Mouse (Mus musculus) adrenal gland, postnatal 4 days (tissue): ENCODE measurements around the gene Sgta. TPM values are rescaled to one million over a fixed set of nuclear protein-coding genes. Genes with fewer than 3 reads are reported as not detected.
"Not testable (repeated sequence)": the region's sequence is repeated elsewhere in the genome, so short reads cannot be mapped to it uniquely, and the experiment has no call there.

Experiments used
- DNase-seq, 2 experiments: peaks; one replicate each; pipeline ENCODE4 v3.0.0; 2021 to 2022; ENCODE audit warnings: low spot score in 2 of 2, mixed read lengths in 2 of 2
- total RNA-seq, 2 experiments: library from RNA; stranded (reverse); gene quantifications; 2 replicates each; pipeline ENCODE4 v1.2.3; 2021

Sgta gene
- total RNA-seq, 2 experiments from 2014 or later, result 158 to 163 TPM

- DNase-seq, result no peak
These were observed 2.7 kb upstream of the Sgta start for GRCm38 (mm10) chr10:81062710-81063109.

- no peak for DNase-seq
These were observed 1.1 kb downstream of the Sgta start for GRCm38 (mm10) chr10:81058896-81059295.

- no peak for DNase-seq
These were observed 2.4 kb downstream of the Sgta start for GRCm38 (mm10) chr10:81057406-81058130.

- DNase-seq, result not testable (repeated sequence)
These were observed 4.1 kb downstream of the Sgta start for GRCm38 (mm10) chr10:81055802-81056340.

GRCm38 (mm10) chr10:81055169-81055568, 4.8 kb downstream of the Sgta start:
- no peak for DNase-seq

GRCm38 (mm10) chr10:81052577-81052976, 7.4 kb downstream of the Sgta start:
- DNase-seq, result no peak

- no peak for DNase-seq
These were observed 8.8 kb downstream of the Sgta start for GRCm38 (mm10) chr10:81051133-81051532.

- no peak for DNase-seq
These were observed 9.3 kb downstream of the Sgta start for GRCm38 (mm10) chr10:81050645-81051044.

- DNase-seq, result not testable (repeated sequence)
These were observed 14.7 kb downstream of the Sgta start for GRCm38 (mm10) chr10:81045246-81045645.

GRCm38 (mm10) chr10:81041458-81042175, 18.4 kb downstream of the Sgta start:
- DNase-seq, result peak in 1 of 2 experiments; percentile 51

GRCm38 (mm10) chr10:81036988-81037580, 22.9 kb downstream of the Sgta start, which contains the start of gene Slc39a3:
Gene Slc39a3, minus strand, starts transcription at chr10:81037426.
- peak; percentile 96 to 98 for DNase-seq

GRCm38 (mm10) chr10:81036251-81036650, 23.7 kb downstream of the Sgta start:
- DNase-seq, result no peak

- no peak for DNase-seq
These were observed 26.4 kb downstream of the Sgta start for GRCm38 (mm10) chr10:81033586-81033985.

GRCm38 (mm10) chr10:81029031-81029430, 30.9 kb downstream of the Sgta start:
- no peak for DNase-seq

GRCm38 (mm10) chr10:81028219-81028618, 31.8 kb downstream of the Sgta start:
- DNase-seq, result no peak

GRCm38 (mm10) chr10:81027331-81027730, 32.6 kb downstream of the Sgta start:
- no peak for DNase-seq

GRCm38 (mm10) chr10:81026857-81027256, 33.1 kb downstream of the Sgta start:
- DNase-seq, result no peak

- no peak for DNase-seq
These were observed 34.2 kb downstream of the Sgta start, which contains the start of gene Diras1 for GRCm38 (mm10) chr10:81025639-81026275. Gene Diras1, minus strand, starts transcription at chr10:81025662.

- DNase-seq, result no peak
These were observed 34.8 kb downstream of the Sgta start for GRCm38 (mm10) chr10:81025047-81025621.

GRCm38 (mm10) chr10:81024346-81024937, 35.5 kb downstream of the Sgta start:
- DNase-seq, result no peak
